Mouse (Mus musculus) kidney, postnatal 14 days (tissue): ENCODE results near the gene Rab26.

Experiments
- DNase-seq: peaks from one replicate; pipeline ENCODE4 v3.0.0; 2022; ENCODE audit warnings: mixed read lengths

Rab26 gene

DNA sequence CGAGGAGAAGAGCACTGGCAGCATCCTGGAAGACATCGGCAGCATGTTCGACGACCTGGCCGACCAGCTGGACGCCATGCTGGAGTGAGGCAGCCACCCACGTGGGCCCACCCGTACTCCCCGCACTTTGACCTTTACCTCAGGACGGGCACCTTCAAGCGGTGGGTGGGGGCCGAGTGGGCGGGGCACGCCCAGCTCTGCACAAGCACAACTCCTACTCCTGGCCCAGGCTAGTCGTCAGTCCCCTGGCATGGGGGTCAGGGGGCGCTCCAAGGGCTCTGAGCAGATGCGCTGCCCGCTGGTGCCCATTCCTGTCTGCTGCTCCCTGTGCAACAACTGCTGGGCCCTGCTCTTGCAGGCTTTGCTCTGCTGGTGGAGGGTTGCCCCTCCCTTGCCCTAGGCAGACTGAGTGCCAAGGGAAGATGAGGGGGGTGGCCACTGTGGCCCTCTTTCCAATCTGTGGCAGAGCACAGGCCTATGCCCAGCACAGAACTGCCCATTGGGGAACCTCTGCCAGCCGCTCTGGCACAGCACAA, 26.8 kb downstream of the Rab26 start:
- DNase-seq: peak; percentile 31

DNA sequence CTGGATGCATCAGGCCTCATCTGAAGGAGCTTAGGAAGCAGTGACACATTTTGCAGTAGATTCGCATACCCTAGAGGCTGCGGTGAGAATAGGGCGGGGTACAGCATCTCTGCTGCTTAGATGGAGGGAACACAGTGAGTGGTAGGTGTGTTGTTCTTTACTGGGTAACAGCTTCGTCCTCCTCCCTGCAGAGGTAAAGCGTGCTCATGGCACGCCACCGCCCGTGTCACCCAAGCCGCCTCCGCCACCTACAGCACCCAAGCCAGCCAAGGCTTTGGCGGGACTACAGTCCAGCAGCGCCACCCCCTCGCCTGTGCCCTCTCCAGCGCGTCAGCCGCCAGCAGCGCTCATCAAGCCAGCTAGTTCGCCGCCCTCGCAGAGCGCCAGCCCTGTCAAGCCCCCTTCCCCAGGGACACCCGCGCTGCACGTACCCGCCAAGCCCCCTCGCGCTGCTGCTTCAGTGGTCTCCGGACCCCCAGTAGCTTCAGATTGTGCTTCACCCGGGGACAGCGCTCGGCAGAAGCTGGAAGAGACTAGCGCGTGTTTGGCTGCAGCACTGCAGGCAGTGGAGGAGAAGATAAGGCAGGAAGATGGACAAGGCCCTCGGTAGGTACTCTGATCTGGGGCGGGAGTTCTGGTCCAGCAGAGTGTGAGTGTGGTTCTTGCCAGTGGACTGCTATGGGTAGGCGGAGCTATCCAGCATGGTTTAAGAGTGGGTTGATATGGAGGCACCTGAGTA, 27.5 kb downstream of the Rab26 start:
- no peak for DNase-seq

- DNase-seq: no peak
These were observed 28.6 kb downstream of the Rab26 start for GRCm38 (mm10) chr17:24505286-24505955.

DNA sequence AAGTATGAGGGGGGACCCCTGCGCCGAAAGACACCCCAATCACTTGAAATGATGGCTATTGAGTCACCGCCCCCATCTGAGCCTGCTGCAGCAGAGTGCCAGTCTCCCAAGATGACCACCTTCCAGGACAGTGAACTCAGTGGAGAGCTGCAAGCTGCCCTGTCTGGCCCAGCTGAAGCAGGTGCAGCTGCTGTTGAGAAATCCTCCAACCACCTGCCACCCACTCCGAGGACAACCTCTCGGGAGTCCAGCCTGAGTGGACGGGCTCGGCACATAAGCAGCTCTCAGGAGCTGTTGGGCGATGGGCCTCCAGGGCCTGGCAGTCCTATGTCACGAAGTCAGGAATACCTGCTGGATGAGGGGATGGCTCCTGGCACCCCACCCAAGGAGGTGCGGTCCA, 29.9 kb downstream of the Rab26 start:
- DNase-seq: no peak

DNA sequence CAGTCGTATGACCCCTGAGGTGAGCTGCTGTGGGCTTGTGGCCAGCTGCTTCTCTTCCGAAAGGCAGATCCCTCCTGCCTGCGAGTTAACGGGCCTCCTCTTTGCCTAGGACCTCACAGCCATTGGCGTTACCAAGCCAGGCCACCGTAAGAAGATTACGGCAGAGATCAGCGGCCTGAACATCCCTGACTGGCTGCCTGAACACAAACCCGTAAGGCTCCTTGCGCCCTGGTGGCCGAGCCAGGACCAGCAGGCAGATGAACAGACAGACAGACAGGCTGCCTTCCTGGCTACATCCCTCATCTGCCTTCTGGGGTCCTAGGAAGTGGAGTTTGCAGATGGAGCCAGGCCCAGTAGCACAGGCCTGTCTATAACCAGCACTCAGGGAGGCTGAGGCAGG, 31.8 kb downstream of the Rab26 start:
- DNase-seq: no peak

DNA sequence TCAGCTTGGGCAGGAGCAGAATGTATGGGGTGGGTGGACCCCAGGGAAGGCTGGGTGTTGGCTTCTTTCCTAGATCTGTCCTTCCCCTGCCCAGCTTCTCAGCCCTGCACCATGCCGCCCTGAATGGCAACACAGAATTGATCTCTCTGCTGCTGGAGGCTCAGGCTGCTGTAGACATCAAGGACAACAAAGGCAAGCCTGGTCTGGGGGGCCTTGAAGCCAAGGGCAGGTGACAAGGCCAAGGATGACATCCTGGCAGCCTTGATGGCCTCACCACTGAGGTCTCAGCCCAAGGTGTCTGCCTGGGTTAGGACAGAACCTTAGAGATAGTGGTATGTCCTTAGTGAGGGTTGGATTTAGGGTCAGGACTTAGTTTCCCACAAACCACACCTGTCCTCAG, 38.0 kb downstream of the Rab26 start:
- no peak for DNase-seq

- no peak for DNase-seq
These were observed 38.6 kb downstream of the Rab26 start for GRCm38 (mm10) chr17:24495443-24495842.

GRCm38 (mm10) chr17:24494627-24495335, 39.2 kb downstream of the Rab26 start:
- DNase-seq: peak; percentile 59

GRCm38 (mm10) chr17:24490399-24490798, 43.6 kb downstream of the Rab26 start:
- no peak for DNase-seq

GRCm38 (mm10) chr17:24489265-24490030, 44.6 kb downstream of the Rab26 start:
- DNase-seq: no peak

DNA sequence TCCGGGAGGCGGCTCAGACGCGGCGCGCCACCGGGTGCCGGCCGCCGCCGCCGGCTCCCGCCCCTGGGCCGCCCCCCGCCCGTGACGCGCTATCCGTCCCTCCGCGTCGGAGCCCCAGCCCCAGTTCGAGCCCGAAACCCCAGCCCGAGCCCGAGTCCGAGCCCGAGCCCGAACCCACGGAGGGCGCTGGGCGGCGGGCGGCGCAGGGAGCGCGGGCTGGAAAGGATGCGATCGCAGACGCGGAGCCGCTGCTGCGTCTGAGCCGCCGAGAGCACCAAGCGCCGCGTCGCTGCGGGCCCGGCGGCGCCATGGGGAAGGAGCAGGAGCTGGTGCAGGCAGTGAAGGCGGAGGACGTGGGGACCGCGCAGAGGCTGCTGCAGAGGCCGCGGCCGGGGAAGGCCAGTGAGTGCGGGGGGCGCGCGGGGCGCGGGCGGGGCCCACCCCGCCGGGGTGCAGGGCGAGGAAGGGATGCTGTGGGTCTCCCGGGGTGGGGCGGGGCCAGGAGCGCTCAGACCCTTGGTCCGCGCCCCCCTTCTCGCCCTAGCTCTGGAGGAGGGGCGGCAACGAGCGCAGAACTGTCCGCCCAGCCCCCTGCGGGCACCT, 45.2 kb downstream of the Rab26 start:
- DNase-seq: peak; percentile 49

DNA sequence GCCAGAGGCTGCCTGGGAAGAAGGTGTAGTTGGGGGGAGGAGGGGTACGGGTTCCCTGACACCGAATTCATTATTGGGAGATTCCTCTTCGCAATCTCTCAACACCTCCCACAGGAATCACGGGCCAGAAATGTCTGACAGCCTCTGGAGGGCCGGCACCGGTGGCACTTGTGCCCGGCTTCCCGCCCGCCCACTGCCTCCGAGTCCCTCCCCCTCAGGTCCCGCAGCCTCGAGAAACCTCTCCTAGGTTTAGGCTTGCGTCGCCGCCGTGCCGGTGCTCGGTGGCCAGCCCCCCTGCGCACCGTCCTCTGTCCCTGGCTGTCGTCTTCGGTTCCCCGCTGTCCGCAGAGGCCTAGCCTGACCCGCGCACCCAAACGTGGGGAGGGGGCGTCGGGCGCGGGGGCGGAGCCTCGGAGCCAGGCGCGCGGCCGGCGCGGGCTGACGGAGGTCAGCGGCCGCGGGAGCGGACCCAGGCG, 45.8 kb downstream of the Rab26 start, which contains the start of gene Caskin1:
Gene Caskin1, plus strand, starts transcription at position 416 of the 476 bp plus-strand sequence.
- DNase-seq: peak; percentile 32

DNA sequence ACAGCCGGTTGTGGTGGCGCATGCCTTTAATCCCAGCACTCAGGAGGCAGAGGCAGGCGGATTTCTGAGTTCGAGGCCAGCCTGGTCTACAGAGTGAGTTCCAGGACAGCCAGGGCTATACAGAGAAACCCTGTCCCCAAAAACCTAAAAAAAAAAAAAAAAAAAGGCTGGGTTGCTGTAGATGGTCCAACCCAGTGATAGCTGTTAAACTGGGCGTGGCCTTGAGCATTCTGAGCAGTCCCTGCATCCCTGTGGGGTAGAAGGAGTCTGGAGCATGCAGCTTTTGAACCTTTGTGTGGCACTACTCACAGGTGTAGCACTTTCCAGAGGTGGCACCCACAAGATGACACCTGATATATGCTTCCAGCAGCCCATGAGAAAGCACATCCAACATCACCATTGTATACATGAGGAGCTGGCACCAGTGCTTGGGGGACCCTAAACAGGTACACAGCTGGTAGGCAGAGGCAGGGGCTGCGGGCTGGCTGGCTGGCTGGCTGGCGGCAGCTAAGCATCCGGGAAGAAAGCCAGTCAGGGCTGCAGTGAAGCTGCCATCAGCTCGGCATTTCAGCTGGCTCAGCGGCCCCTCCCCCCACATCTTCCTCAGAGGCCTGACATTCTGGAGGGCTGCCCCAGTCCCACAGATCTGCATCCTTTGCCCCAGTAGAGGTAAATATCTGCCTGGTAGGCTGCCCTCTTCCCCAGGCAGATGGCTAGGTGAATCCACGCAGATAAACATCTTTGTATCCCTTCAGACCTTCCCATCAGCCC, 48.7 kb downstream of the Rab26 start:
- no peak for DNase-seq

DNA sequence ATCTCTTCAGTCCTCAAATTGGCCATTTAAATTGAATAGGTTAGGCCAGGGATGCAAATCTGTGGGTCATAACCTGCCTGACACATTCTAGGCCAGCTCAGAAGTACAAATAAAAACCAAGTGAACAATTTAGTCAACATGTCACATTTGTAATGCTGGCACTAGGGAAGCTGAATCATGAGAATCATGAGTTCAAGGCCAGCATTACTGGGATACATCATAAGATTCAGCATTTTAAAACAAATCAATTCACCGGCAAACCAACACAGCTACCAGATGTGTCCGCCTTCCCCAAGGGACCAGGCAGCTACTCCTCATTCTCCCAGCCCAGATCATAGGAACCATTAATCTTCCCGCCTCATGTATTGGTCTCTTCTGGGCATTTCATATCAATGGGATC, 50.5 kb downstream of the Rab26 start:
- no peak for DNase-seq

DNA sequence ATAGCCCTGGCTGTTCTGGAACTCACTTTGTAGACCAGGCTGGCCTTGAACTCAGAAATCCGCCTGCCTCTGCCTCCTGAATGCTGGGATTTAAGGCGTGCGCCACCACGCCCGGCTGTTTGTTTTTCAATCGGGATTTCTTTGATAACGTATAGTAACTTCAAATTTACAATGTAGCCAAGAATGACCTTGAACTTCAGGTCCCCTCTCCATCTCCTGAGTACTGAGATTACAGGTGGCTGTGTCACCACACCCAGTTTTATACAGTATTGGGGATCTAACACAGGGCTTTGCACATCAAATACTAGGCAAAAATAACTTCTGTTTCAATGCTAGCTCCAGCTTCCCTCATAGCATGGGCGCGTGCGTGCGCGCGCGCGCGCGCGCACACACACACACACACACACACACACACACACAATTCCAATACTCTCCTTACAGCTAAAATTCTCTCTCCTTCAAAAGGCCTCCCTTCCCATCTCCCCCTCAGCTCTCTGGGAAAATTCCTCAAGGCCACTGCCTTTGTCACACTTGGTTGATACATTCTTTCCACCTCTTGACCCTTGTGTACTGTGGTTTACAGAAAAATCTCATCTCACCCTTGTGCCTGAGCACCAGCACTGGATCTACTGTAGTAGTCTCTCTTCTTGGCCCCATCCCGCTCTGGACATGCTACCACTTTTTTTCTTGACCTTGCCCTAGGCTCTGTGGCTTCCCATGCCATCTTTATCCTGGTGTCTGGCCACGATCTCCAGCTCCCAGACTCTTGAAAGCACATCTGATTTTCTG, 52.8 kb downstream of the Rab26 start:
- no peak for DNase-seq

- DNase-seq: no peak
These were observed 53.7 kb downstream of the Rab26 start for GRCm38 (mm10) chr17:24480201-24480826.

DNA sequence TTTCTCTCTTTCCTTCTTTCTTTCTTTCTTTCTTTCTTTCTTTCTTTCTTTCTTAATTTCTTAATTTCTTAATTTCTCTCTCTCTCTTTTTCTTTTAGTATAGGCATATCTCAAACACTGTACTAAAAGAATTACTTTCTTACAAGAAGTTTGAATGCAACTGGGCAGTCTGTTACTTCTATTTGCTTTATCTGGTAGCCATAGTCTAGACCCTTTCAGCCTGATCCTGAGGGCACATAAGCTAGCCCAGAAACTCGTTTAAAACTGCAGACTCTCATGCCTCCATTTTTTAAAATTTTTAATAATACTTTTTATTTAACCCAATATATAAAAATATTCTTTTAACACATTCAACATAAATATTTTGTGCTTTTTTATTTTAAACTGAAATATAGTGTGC, 54.6 kb downstream of the Rab26 start:
- DNase-seq: no peak

DNA sequence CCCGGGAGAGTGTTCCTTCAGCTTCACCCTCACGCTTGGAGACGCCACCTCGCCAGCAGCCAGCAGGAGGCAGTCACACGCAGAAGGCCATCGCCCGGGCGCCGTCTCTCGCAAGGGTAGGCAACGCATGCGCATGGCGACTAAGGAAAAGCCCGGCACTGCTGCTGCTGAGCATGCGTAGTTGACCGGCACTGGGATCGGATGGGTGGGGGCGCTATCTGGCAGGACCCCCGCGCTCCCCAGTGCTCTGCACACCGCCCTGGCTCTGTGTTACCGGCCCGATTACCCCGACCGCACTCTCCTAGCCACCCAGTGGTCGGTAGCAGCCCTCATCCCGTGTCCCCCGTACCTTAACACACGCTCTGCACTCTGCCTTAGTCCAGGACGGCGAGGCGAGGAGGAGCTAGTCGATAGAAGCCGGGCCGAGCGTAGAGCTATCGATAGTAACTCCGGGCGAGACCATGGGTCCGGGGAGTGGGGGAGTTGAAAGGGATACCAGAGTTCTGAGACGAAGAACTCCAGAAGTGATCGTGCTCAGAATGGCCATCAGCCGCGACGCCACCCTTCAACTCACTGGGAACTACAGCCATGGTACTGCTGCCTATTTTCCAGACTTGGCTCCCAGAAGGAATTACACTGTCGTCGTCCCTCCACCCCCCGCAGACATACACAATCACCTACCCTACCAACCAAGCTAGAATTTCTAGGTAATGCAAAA, 55.2 kb downstream of the Rab26 start, which contains the start of gene Mlst8:
Gene Mlst8, minus strand, starts transcription at position 416 of the 718 bp plus-strand sequence.
- DNase-seq: peak; percentile 97

DNA sequence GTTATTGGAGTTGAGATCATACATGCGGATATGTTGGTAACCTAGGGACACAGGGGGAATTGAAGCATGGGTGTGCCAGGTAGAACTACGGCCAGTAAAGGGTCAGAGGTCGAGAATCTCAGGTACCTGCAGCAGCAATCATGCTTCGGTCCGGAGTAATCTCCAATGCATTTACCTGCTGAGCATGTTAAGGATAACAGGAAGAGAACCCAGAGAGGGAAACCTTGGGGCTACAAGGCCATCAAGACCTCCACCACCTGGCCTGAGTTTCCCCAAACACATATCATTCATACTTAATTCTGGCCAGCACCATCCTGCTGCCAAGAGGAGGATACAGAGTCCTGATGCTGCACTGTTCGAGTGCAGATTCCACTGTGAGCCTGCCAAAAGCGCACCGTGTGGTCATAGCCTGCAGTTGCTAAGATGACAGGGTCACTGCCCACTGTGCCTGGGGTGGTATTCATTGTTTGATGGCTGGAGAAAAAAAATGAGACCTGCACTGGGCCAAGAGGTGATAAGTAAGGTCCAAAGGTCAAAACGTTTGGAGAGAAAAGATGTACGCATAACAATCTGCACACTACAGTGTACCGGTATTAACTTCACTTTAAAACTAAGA, 55.9 kb downstream of the Rab26 start:
- peak; percentile 33 for DNase-seq
